Mouse (Mus musculus): ENCODE results near the gene Syt10.
"Not testable (repeated sequence)": the region's sequence is repeated elsewhere in the genome, so short reads cannot be mapped to it uniquely, and the experiment has no call there.

The Syt10 gene

DNA sequence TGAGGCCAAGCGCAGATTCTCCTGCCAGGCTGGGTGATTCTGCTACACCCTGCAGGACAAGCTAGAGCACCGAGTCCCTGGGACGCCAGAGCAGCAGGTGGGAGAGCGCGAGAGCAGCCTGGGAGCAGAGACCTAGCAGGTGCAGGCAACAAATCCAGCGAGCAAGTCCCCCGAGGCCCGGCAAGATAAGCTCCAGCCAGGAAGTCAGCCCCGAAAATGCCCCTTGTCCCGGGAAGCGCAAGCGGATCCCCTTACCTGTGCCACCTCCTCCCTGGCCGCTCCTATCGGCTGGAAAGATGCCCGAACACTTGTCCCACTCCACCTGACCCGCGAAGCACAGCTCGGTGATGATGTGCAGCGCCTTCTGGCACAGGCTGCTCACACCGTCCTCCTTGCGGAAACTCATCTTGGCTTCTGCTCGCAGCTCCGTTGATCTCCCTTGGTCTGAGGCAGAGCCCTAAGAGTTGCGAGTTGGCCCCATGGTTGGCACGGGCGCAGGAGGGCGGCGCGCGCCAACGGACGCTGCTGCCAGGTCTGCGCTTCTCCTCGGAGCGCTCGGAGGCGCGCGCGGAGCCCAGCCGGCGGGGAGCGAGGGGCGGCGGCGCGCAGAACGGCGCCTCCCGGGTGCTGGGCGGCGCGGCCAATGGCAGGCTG, at the start of gene Syt10:
Syt10 (minus strand) TSS at position 497 of the 654 bp plus-strand sequence.
- CTCF ChIA-PET: no interaction called here

DNA sequence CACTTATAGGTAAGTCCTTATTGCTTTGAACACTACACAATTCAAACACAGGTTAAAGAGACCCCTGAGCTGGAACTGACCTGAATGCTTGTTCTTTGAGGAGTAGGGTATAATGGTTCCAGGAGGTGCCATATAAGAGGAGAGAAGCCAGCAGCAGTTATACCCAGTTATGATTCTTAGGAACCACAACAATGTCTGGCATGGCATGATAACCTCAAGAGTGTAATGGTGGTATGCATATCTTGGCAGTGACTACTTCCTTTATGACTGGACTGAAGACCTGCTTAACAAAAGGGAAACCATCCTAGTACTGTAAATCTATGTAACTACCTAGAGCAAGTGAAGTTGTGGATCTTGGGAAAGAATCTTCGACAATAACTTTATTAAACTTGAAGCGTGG, 42.1 kb upstream of the Syt10 start:
- CTCF ChIA-PET: no interaction called here

DNA sequence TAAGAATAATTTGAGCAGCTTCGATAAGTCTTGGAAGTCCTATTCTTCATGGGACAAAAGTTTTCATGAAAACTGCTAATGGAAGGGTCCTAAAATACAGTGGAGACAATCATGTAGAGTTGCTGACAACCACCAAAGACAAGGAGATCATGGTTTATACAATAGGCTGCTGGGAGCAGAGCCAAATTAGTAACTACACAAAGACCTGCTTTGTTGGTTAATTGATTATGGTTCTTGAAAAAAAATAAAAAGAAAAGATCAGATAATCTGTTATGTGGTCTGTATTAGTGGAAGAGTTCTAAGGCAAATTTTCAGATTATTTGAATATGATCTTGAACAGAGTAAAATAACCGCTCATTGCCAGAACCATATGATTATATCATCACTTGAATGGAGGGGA, 37.3 kb upstream of the Syt10 start:
- CTCF ChIA-PET: no interaction called here

DNA sequence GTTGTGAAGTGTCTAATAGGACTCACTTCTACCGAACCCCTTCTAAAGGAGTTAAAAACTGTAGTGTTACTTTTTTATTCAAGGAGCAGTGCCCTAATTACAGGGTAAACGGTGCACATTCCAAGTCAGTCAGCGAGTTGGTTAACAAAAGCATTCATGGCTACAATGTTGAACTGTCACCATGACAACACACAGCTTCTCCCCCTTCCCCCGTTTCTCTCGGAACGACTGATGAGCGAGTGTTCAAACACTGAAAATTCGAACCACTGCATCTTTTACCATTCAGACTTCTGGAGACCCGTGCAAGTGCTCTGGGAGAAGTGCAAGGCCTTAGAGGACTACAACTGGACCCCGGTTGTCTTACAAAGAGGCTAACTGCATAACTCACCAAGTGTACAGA, 25.6 kb downstream of the Syt10 start:
- CTCF ChIA-PET: no interaction called here

DNA sequence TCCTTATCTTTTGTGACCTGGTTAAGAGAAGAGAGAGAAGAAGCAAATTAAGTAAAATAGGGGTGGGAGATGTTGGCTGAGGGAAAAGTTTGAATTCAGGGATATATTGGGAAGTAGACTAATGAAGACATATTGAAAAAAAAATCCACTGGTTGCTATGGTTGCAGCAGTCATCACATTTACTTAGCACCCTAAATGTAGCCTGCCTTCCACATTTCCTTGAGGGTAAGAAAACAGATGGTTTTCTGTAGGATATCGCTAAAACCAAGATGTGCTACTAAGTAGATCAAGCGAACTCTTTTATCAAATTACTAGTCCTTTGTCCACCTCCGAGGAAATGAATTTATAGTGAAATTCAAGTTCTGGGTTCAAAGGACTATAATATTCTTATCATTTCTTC, 37.2 kb downstream of the Syt10 start:
- CTCF ChIA-PET: no interaction called here

GRCm38 (mm10) chr15:89779928-89780327, 61.7 kb downstream of the Syt10 start:
- CTCF ChIA-PET: no interaction called here

- CTCF ChIA-PET: not testable (repeated sequence)
Observed at GRCm38 (mm10) chr15:89766016-89766415, 75.6 kb downstream of the Syt10 start.

- CTCF ChIA-PET: no interaction called here
Observed at GRCm38 (mm10) chr15:89733611-89734010, 108.0 kb downstream of the Syt10 start.
